Mouse (Mus musculus) erythroblast, embryonic 14.5 days (primary cell): Measurements from ENCODE around the gene Elfn1.

Experiments used
- GATA1 ChIP-seq: IDR thresholded peaks from 2 replicates; pipeline ENCODE4 v1.6.1; 2012; ENCODE audit warnings: low read length, inconsistent platforms, mixed read lengths
- TAL1 ChIP-seq: IDR thresholded peaks from 3 replicates; pipeline ENCODE4 v1.6.1; 2012; ENCODE audit warnings: low read length, inconsistent platforms, mixed read lengths

DNA sequence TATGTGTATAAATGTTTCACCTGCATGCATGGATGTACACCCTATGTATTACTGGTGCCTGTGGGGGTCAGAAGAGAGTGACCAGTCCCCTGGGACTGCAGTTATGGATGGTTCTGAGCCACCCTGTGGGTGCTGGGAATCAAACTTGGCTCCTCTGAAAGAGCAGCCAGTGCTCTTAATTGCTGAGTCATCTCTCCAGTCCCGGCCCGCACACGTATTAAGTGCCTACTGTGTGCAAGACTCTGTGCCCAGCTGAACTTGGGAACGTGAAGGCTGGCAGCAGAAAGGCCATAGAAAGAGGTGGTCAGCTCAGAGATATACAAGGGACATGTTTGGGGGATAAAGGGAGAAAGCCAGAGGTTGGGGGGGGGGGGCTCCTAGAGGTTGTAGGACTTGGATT lies 68.8 kb downstream of the Elfn1 start:
- TF ChIP-seq TAL1 (no peak), GATA1 (no peak)
